Mouse (Mus musculus) retina, postnatal 7 days (tissue): ENCODE data around the gene Krt7.

Source experiments
- DNase-seq: peaks from one replicate; pipeline ENCODE4 v3.0.0-alpha.2; 2012; ENCODE audit warnings: low read depth, low spot score

The Krt7 gene

GRCm38 (mm10) chr15:101440837-101441236 is 30.0 kb downstream of the Krt7 start:
- DNase-seq = no peak

GRCm38 (mm10) chr15:101446572-101446971 is 35.7 kb downstream of the Krt7 start:
- no peak for DNase-seq

DNA sequence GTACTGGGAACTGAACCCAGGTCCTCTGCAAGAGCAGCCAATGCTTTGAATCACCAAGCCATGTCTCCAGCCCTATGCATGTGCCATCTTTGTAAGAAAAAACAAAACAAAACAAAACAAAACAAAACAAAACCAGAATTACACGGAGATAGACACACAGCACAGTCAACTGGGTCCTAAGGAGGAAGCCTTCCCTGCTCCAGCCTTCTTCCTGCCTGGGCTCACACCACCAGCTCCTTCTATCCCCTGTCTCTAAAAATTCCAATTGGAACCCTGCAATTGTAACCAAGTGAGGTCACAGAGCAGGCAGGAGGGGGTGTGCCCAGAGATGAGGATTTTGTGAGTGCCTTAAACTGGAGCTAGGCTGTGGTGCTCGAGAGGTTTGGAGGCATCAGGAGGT is 36.6 kb downstream of the Krt7 start, which contains the start of gene Krt88:
TSS of gene Krt88 (plus strand) at position 301 of the 400 bp plus-strand sequence.
- DNase-seq = no peak

DNA sequence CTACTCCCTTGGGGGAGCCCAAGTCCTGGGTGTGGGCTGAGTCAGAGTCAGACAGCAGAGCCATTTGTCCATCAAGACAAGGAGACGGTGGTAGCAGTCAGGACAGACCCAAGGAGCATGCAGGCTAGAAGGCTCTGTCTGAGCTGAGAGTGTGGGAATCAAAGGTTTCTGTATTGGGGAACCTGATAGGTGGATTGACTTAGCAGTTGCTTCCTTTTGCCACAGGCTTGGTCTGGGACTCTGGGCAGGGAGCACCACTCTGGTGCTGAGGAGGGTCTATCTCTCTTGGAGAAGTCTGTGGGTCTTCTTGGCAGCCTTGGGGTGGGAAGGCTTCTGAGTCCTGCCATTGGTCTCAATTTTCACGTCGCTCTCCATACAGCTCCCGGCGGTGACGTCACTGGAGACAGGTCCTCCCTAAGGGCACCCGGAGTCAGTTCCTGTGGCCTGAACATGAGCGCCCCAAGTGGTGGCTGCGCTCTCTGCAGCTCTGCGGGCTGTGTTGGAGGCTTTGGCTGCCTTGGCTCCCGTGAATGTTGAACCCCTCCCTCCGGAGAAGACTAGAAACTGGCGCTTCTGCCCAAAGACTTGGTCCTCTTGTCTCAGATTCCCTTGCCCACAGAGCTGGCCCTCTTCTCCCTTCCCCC is 42.4 kb downstream of the Krt7 start:
- peak; percentile 57 for DNase-seq

DNA sequence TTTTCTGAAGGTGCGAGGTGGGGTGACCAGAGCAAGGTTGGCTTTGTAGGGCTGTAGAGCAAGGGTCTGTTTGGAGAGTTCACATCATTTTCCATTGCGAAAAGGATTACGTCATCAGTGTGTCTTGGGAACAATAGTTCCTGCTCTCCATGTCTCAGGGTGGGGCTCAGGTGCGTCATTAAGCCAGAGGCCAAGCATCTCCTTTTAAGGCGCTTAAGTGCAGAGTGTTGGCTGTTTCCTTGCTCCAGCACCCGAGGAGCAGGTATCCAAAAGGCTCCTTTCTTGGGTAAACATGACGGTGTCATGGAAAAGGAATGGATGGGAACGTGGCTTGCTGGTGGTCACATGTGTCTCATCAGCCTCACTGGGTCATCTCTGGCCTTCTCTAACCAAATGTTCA is 43.9 kb downstream of the Krt7 start:
- no peak for DNase-seq

GRCm38 (mm10) chr15:101455292-101455691 is 44.4 kb downstream of the Krt7 start:
- DNase-seq = no peak

- DNase-seq = no peak
Observed at GRCm38 (mm10) chr15:101455891-101456290, 45.0 kb downstream of the Krt7 start.

- DNase-seq = no peak
Observed at GRCm38 (mm10) chr15:101458361-101458930, 47.6 kb downstream of the Krt7 start.

GRCm38 (mm10) chr15:101459283-101459682 is 48.4 kb downstream of the Krt7 start:
- DNase-seq = no peak

DNA sequence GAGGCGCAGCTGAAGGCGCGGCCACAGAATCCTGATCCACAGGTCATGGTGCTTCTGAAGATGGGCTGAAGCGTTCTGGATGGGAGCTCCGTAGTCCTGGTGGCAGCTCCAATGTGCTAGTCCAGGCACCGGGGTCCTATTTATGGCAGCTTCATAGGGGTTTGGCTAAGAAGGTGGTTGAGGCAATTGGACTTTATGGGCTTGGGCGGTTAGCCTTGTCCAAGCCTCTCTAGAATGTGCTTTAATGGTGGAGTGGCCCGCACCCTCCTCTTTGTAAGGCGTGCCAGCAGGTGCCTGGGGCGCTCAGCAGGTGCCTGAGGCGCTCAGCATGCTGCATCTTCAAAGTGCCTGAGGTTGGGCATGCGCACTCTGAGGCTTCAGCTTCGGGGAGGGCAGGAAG is 52.8 kb downstream of the Krt7 start, which contains the start of gene Krt81:
TSS of gene Krt81 (minus strand) at position 101 of the 400 bp plus-strand sequence.
- DNase-seq = no peak

DNA sequence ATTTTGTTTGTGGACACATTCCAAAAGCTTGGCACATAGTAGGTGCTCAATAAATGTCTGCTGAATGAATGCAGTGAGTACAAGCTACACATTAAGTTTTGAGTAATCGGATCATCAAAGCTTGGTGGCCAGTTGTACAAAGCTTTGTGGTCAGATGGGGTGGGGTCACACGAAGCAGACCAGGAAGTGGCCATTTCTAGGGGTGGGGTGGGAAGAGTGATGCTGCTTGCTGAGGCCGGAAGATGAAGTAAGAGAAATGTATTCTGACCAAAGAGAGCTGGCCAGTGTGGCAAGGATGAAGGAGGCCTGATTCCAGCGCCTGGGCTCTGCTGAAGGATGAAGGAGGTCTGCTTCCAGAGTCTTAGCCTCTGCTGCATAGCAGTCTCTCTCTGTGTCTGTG is 58.2 kb downstream of the Krt7 start:
- DNase-seq = no peak

DNA sequence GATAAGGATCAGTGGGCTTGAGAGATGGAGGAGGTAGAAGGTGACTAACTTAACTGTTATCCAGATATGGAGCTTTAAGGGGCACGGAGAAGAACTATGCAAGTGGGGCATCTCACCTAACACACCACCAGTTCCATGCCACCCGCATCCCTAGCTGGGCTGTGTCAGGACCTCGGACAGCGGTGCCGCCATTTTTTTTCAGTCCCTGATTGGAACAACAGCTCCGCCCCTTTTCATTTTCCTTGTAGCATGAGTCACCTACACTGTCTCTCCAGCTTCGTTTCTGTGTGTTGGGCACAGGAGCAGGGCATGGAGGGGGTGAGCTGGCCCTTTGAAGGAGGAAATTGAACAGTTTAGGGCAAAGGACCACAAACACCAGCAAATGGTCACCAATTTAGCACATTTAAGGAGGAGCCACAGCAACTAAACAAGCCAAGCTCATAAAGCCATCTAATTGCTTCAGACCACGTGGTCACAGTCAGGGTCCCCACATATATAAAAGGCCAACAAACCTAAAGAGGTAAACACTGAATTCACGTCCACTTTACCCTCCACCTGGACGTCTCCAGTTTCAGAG is 62.2 kb downstream of the Krt7 start, which contains the start of gene Krt86:
TSS of gene Krt86 (plus strand) at position 527 of the 577 bp plus-strand sequence.
- no peak for DNase-seq

- DNase-seq = no peak
Observed at GRCm38 (mm10) chr15:101479007-101479665, 68.3 kb downstream of the Krt7 start.

DNA sequence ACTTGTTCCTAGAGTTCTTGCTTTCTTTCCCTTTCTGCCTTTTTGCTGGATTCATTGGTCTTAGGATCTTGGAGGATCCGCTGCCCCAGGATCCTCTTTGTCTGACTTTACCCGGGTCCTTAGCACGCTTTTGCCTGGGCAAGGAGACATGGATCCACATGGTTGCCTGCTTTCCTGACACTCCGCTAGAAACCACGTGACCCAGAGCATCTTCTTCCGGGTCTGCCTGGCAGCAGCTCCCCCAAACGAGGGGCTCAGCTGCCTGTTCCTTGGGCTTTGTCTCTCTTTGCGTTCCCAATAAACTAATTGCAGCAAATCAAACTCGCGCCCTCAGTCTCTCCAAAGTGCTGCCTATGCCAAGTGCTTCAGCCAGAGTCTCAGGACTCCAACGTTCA is 68.8 kb downstream of the Krt7 start:
- no peak for DNase-seq
